Mouse (Mus musculus): ENCODE measurements around the gene Maip1.

Gene Maip1

GRCm38 (mm10) chr1:57406187-57407151 lies at the start of gene Maip1, which contains the start of gene Tyw5:
Gene Maip1 (plus strand): TSS chr1:57406328.
Gene Tyw5 (minus strand): TSS chr1:57407101.
- DNase-seq (ENCODE audit: low spot score in 2 of 2) = peak; percentile 73 to 81

- DNase-seq (ENCODE audit: low spot score in 2 of 2) = no peak
These were observed 47.6 kb upstream of the Maip1 start for GRCm38 (mm10) chr1:57358546-57358945.

GRCm38 (mm10) chr1:57367446-57367845 lies 38.7 kb upstream of the Maip1 start:
- no peak for DNase-seq (ENCODE audit: low spot score in 2 of 2)

- DNase-seq (ENCODE audit: low spot score in 2 of 2) = no peak
These were observed 37.0 kb upstream of the Maip1 start for GRCm38 (mm10) chr1:57369111-57369510.

GRCm38 (mm10) chr1:57370451-57370850 lies 35.7 kb upstream of the Maip1 start:
- DNase-seq (ENCODE audit: low spot score in 2 of 2) = no peak

- no peak for DNase-seq (ENCODE audit: low spot score in 2 of 2)
These were observed 30.9 kb upstream of the Maip1 start for GRCm38 (mm10) chr1:57375276-57375675.

GRCm38 (mm10) chr1:57376806-57377205 lies 29.3 kb upstream of the Maip1 start:
- no peak for DNase-seq (ENCODE audit: low spot score in 2 of 2)

GRCm38 (mm10) chr1:57377376-57378341 lies 28.5 kb upstream of the Maip1 start, which contains the start of gene 1700066M21Rik:
Gene 1700066M21Rik (plus strand): TSS chr1:57377620.
- DNase-seq (ENCODE audit: low spot score in 2 of 2) = peak; percentile 92 to 93

- no peak for DNase-seq (ENCODE audit: low spot score in 2 of 2)
These were observed 19.6 kb upstream of the Maip1 start for GRCm38 (mm10) chr1:57386519-57386918.

- no peak for DNase-seq (ENCODE audit: low spot score in 2 of 2)
These were observed 18.3 kb upstream of the Maip1 start for GRCm38 (mm10) chr1:57387876-57388275.

GRCm38 (mm10) chr1:57388402-57389155 lies 17.5 kb upstream of the Maip1 start:
- DNase-seq (ENCODE audit: low spot score in 2 of 2) = no peak

- DNase-seq (ENCODE audit: low spot score in 2 of 2) = no peak
These were observed 14.9 kb upstream of the Maip1 start for GRCm38 (mm10) chr1:57390993-57391790.

GRCm38 (mm10) chr1:57392417-57392816 lies 13.7 kb upstream of the Maip1 start:
- DNase-seq (ENCODE audit: low spot score in 2 of 2) = no peak

GRCm38 (mm10) chr1:57394051-57394450 lies 12.1 kb upstream of the Maip1 start:
- DNase-seq (ENCODE audit: low spot score in 2 of 2) = peak in 1 of 2 experiments; percentile 25

GRCm38 (mm10) chr1:57400321-57400720 lies 5.8 kb upstream of the Maip1 start:
- DNase-seq (ENCODE audit: low spot score in 2 of 2) = no peak

GRCm38 (mm10) chr1:57400877-57401276 lies 5.3 kb upstream of the Maip1 start:
- no peak for DNase-seq (ENCODE audit: low spot score in 2 of 2)

GRCm38 (mm10) chr1:57402116-57402515 lies 4.0 kb upstream of the Maip1 start:
- DNase-seq (ENCODE audit: low spot score in 2 of 2) = no peak

GRCm38 (mm10) chr1:57408994-57409393 lies 2.9 kb downstream of the Maip1 start:
- DNase-seq (ENCODE audit: low spot score in 2 of 2) = no peak

- no peak for DNase-seq (ENCODE audit: low spot score in 2 of 2)
These were observed 7.3 kb downstream of the Maip1 start for GRCm38 (mm10) chr1:57413397-57413796.

GRCm38 (mm10) chr1:57423696-57424095 lies 17.6 kb downstream of the Maip1 start:
- no peak for DNase-seq (ENCODE audit: low spot score in 2 of 2)
